Mouse (Mus musculus) heart, embryonic 11.5 days (tissue): ENCODE results near the gene Zer1. TPM values are rescaled to one million over a fixed set of nuclear protein-coding genes. Genes with fewer than 3 reads are reported as not detected.
"Not testable (repeated sequence)": the region's sequence is repeated elsewhere in the genome, so short reads cannot be mapped to it uniquely, and the experiment has no call there.

Experiments used
- ATAC-seq: fragments of 200-750 bp; cut with Nextera tagmentation; replicated peaks from 2 replicates; pipeline ENCODE4 v1.8.0; 2017; ENCODE audit warnings: moderate library complexity; ENCODE audit not compliant: insufficient number of reproducible peaks, low FRiP score, low TSS enrichment
- H3K27ac ChIP-seq: fragments of 300-500 bp; sonication (generic); 2 replicates; pipeline ENCODE4 v1.5.1; 2014; ENCODE audit warnings: mild to moderate bottlenecking, low read depth, low read length
- H3K27me3 ChIP-seq: fragments of 300-500 bp; sonication (generic); 2 replicates; pipeline ENCODE4 v1.6.1; 2014; ENCODE audit warnings: mild to moderate bottlenecking, low read length, mixed read lengths; ENCODE audit not compliant: control insufficient read depth, insufficient read depth
- H3K36me3 ChIP-seq: fragments of 300-500 bp; sonication (generic); 2 replicates; pipeline ENCODE4 v1.6.1; 2014; ENCODE audit warnings: mild to moderate bottlenecking, low read length, moderate library complexity, mixed read lengths; ENCODE audit not compliant: control insufficient read depth, insufficient read depth
- H3K4me1 ChIP-seq: fragments of 300-500 bp; sonication (generic); 2 replicates; pipeline ENCODE4 v1.6.1; 2014; ENCODE audit warnings: low read length; ENCODE audit not compliant: control insufficient read depth, insufficient read depth
- H3K4me2 ChIP-seq: fragments of 300-500 bp; sonication (generic); 2 replicates; pipeline ENCODE4 v1.6.1; 2014; ENCODE audit warnings: mild to moderate bottlenecking, moderate library complexity
- H3K4me3 ChIP-seq: fragments of 300-500 bp; sonication (generic); 2 replicates; pipeline ENCODE4 v1.5.1; 2014; ENCODE audit warnings: low read depth, low read length
- H3K9ac ChIP-seq: fragments of 300-500 bp; sonication (generic); 2 replicates; pipeline ENCODE4 v1.6.1; 2014; ENCODE audit warnings: mild to moderate bottlenecking, low read depth, low read length, moderate library complexity
- H3K9me3 ChIP-seq: fragments of 300-500 bp; sonication (generic); replicated peaks from 2 replicates; pipeline ENCODE4 v1.6.1; 2016; ENCODE audit warnings: low read length; ENCODE audit not compliant: control insufficient read depth
- WGBS: fragments of 180-500 bp; shearing (Covaris S2); extraction: QIAGEN DNeasy Blood & Tissue Kit; methylation state at CpG from one replicate; pipeline ENCODE4 v1.1.7; 2014; ENCODE audit not compliant: insufficient replicate concordance; 5-methylcytosine and 5-hydroxymethylcytosine counted together
- polyA plus RNA-seq: library from polyadenylated mRNA; unstranded; fragments of >200 nt; fragmentation: Nextera tagmentation; extraction: Ambion mirVana; gene quantifications from 2 replicates; pipeline ENCODE4 v1.2.1, GENCODE M21; 2014

Gene Zer1
- polyA plus RNA-seq, 1 experiment from 2014 or later: 7.1 TPM

DNA sequence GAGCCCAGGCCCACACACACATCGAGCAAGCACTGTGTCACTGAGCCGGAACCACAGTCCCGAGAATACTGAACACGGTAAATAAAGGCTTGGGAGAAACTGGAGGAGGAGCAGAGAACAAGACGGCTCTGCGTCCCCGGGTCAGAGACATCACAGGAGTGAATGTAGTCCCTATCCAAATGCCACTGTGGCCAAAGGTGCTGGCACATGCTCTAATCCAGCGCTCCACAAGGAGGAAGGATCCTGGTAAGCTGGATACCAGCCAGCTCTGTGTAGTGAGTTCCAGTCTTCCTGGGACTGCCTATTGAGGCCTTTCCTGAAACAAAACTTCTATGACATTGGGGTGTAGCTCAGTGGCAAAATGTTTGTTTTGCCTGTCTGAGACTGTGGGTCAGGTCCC is 28.2 kb upstream of the Zer1 start:
- Histone ChIP-seq H3K4me2 (no peak overlapping the region), H3K27me3 (no peaks in the 10 kb centered on the region), H3K4me1 (no peaks in the 10 kb centered on the region), H3K36me3 (peaks cover 11% of the 10 kb centered on the region), H3K9ac (no peak overlapping the region), H3K27ac (no peak overlapping the region), H3K9me3 (no peaks in the 10 kb centered on the region), H3K4me3 (no peak overlapping the region)
- no peak for ATAC-seq
- WGBS: 79% methylated on average over 8 of the region's 8 CpGs

- 88% methylated on average over 11 of the region's 11 CpGs for WGBS
- ATAC-seq: no peak
- H3K9me3 ChIP-seq: no peaks in the 10 kb centered on the region
- no peak overlapping the region for H3K4me2 ChIP-seq
- no peaks in the 10 kb centered on the region for H3K4me1 ChIP-seq
- no peaks in the 10 kb centered on the region for H3K27me3 ChIP-seq
- H3K36me3 ChIP-seq: peaks cover 18% of the 10 kb centered on the region
- H3K9ac ChIP-seq: no peak overlapping the region
- H3K27ac ChIP-seq: no peak overlapping the region
- H3K4me3 ChIP-seq: no peak overlapping the region
These were observed 27.5 kb upstream of the Zer1 start for GRCm38 (mm10) chr2:30151840-30152239.

DNA sequence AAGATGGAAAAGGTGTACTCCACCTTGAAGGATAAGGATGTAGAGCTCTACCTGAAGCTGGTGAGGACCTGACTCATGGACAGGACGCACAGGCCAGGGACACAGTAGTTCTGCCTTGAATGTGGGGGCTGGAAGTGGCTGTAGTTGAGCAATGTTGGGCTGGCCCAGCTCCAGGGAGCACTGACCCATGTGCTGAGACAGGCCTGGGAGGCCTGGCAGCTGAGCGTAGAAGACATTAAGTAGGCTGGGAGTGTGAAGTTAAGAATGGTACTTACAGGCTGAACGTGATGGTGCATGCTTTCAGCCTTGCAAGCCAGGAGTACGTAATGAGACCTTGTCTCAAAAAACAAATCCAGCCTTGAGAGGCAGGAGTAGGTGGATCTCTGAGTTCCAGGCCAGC is 23.1 kb upstream of the Zer1 start:
- WGBS: 91% methylated on average over 4 of the region's 4 CpGs
- Histone ChIP-seq H3K9me3 (no peaks in the 10 kb centered on the region), H3K4me1 (no peaks in the 10 kb centered on the region), H3K4me3 (no peak overlapping the region), H3K27ac (no peak overlapping the region), H3K27me3 (no peaks in the 10 kb centered on the region), H3K36me3 (peaks cover 31% of the 10 kb centered on the region), H3K4me2 (no peak overlapping the region), H3K9ac (no peak overlapping the region)
- no peak for ATAC-seq

DNA sequence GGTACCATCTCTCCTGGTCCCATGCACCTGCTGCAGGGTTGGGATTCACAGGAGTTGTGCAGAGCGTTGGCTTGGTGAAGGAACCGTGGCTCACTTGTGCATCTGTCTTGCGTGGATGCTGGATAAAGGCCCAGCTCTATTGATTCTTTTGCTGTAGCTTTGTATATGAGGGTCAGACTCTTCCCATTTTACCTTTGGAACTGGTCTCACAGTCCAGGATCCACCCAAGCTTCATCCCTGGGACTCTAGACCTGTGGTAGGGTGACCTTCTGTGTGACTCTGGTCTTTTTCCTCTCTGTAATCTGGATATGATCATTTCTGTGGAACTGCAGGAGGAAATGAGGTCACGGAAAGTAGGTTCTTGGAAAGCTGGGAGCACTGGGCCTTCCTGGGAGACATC is 20.1 kb upstream of the Zer1 start:
- H3K27ac ChIP-seq: no peak overlapping the region
- ATAC-seq: no peak
- no peak overlapping the region for H3K4me3 ChIP-seq
- no peaks in the 10 kb centered on the region for H3K4me1 ChIP-seq
- H3K9me3 ChIP-seq: no peaks in the 10 kb centered on the region
- peaks cover 33% of the 10 kb centered on the region for H3K36me3 ChIP-seq
- 93% methylated on average over 4 of the region's 4 CpGs for WGBS
- H3K9ac ChIP-seq: no peak overlapping the region
- H3K4me2 ChIP-seq: no peak overlapping the region
- no peaks in the 10 kb centered on the region for H3K27me3 ChIP-seq

- not testable (repeated sequence) for H3K4me1 ChIP-seq, H3K27me3 ChIP-seq, H3K9ac ChIP-seq, ATAC-seq, H3K4me2 ChIP-seq, H3K27ac ChIP-seq, H3K9me3 ChIP-seq, H3K4me3 ChIP-seq
- H3K36me3 ChIP-seq: peaks cover 24% of the 10 kb centered on the region
- 86% methylated on average over 4 of the region's 4 CpGs for WGBS
These were observed 15.6 kb upstream of the Zer1 start for GRCm38 (mm10) chr2:30140021-30140420.

DNA sequence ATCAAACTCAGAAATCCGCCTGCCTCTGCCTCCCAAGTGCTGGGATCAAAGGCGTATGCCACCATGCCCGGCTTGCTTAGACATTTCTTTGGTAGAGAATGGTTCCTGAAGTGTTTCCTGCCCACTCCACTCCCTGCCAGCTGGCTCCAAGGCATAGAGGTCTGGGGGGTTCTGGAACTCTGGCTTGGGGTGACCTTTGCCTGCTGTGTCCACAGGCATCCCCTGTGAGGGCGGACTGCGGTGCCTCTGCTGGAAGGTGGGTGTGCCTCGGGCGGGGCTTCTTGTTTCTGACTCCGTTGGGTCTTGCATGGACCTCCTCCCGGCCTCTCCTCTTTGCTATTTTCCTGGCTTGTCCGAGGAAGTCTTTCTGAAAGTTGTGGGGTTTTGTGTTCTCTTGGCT is 12.1 kb upstream of the Zer1 start:
- Histone ChIP-seq H3K36me3 (peaks cover 15% of the 10 kb centered on the region), H3K4me1 (peaks cover 13% of the 10 kb centered on the region), H3K4me2 (no peak overlapping the region), H3K9ac (no peak overlapping the region), H3K27ac (no peak overlapping the region), H3K27me3 (no peaks in the 10 kb centered on the region), H3K4me3 (no peak overlapping the region), H3K9me3 (no peaks in the 10 kb centered on the region)
- no peak for ATAC-seq
- WGBS: 82% methylated on average over 10 of the region's 10 CpGs

DNA sequence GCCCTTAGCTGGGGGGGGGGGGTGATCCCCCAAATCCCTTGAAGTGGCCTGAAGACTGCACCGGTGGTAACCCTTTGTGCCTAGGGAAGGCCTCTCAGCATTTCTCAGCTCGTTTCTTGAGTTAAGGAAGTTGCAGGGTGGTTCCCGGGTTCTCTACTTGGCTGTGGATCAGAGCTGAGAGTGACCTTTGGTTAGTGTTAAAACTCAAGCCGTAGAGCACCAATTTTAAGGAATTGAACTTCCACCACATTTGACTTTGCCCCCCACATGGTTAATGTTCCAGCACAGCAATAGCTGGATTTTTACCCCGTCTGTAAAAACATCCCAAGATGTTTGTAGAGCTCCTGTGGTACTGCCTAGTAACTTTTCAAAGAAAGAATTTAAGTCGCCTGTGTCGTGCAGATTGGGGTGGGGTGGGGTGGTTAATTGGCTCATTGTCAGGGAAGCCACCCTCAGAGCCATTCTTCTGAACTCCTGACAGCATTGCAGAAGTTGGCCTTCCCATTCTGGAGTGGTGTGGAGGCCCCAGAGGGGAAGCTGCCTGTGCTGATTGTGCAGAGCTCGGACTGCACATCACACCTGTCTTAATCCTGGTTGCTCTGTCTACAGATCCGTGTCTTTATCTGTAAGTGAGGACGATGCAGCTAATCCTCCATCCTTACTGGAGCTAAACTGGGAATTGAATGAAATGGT is 10.7 kb upstream of the Zer1 start:
- Histone ChIP-seq H3K27ac (no peak overlapping the region), H3K36me3 (peaks cover 10% of the 10 kb centered on the region), H3K4me1 (peaks cover 13% of the 10 kb centered on the region), H3K27me3 (no peaks in the 10 kb centered on the region), H3K4me2 (peak overlapping the region; percentile 96), H3K4me3 (peak overlapping the region; percentile 92), H3K9me3 (no peaks in the 10 kb centered on the region), H3K9ac (peak overlapping the region; percentile 89)
- ATAC-seq: no peak
- 72% methylated on average over 10 of the region's 10 CpGs for WGBS

DNA sequence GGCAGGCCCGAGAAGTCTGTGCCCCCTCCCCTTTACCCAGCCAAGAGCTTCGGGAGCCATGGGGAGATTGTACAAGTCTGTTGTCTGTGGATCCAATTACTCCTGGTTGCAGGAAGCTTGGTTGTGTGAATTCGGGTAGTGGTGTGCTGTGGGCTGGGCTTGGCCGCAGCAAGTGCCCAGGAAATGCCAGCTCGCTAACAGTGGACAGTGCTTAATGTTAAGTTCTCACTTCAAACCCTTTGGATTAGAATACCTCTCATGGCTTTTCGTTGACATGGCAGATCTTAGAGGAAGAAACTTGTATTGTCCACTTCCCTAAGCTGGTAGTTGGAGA is 10.0 kb upstream of the Zer1 start:
- Histone ChIP-seq H3K36me3 (peaks cover 10% of the 10 kb centered on the region; the same call in 1 of the 2 replicates), H3K27ac (peak overlapping the region; percentile 82), H3K4me1 (peaks cover 13% of the 10 kb centered on the region), H3K9ac (peak overlapping the region; percentile 89), H3K27me3 (no peaks in the 10 kb centered on the region), H3K9me3 (no peaks in the 10 kb centered on the region), H3K4me3 (peak overlapping the region; percentile 92), H3K4me2 (peak overlapping the region; percentile 96)
- ATAC-seq: no peak
- 29% methylated on average over 6 of the region's 6 CpGs for WGBS
